Mouse (Mus musculus): Measurements from ENCODE around the gene Pp2d1. TPM values are rescaled to one million over a fixed set of nuclear protein-coding genes. Genes with fewer than 3 reads are reported as not detected.

The Pp2d1 gene
- total and polyA plus RNA-seq, 3 experiments = not detected

DNA sequence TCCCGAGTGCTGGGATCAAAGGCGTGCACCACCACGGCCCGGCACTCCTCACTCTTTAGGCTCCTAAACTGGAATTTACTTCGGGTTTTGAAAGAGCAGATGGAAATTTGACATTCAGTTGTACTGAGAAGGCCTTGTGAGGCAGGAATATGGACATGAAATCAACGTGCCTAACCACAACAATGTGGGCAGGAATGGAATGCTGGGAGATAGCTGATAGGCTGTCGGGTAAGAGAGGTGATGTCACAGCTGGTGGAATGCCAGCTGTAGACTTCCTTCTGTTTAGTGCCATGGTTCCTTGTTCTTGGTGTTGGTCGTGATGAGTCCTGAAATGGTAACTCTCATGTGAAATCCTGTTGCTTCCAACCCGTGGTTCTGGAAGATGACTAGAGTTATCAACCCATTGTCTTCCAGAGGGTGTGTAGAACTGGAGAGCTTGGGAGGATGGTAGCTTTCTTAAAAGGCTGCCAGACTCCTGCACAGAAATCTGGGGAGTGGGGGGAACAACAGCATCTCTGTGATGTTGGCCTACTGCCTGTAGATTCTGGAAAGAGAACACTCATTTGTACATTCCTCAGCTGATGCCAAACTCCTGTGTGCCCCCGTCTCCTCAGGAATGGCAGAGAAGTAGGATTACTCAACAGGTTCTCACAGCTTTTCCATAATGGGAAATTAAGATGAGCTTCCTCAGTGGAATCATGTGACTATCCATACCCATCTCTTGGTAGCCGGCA lies 44.8 kb upstream of the Pp2d1 start:
- no peak overlapping the region for H3K9ac ChIP-seq (ENCODE audit: insufficient read depth, low read depth)
- H3K36me3 ChIP-seq (replicated peaks in 1 of 2; ENCODE audit: control insufficient read depth in 1 of 2, insufficient read depth in 1 of 2, low read length in 1 of 2) = peaks cover 3% of the 10 kb centered on the region in 2 experiments
- DNase-seq (ENCODE audit: extremely low read depth) = no peak
- no peak overlapping the region for H3K4me2 ChIP-seq (ENCODE audit: insufficient read depth, low read depth, poor library complexity, severe bottlenecking)
- H3K27ac ChIP-seq (ENCODE audit: insufficient read depth, low read depth) = no peak overlapping the region
- H3K9me3 ChIP-seq (replicated peaks; ENCODE audit: low read length) = no peaks in the 10 kb centered on the region
- no peak overlapping the region for H3K4me3 ChIP-seq (replicated peaks in 1 of 3; ENCODE audit: low read depth in 2 of 3, low read length in 2 of 3, poor library complexity in 1 of 3)
- in situ Hi-C loops (cut with MboI; ENCODE audit: low pct_ligation_motif_present, low pct_unique_long_range_greater_than_20kb, low sequenced_read_pairs) (no loop called here), dilution Hi-C loops (cut with MboI; ENCODE audit: extremely low pct_ligation_motif_present, extremely low pct_unique_long_range_greater_than_20kb, low sequenced_read_pairs) (no loop called here)
- TF ChIP-seq ZKSCAN1 (IDR thresholded peaks at IDR 0.05; ENCODE audit: borderline replicate concordance, low read depth, low read length) = no peak
- no peak for TF ChIP-seq KAT2A (IDR thresholded peaks at IDR 0.05; ENCODE audit: insufficient replicate concordance, low read length)
- no peak for TF ChIP-seq IRF4 (IDR thresholded peaks at IDR 0.05; ENCODE audit: low read depth, low read length)
- no peak for TF ChIP-seq ETS1 (conservative IDR thresholded peaks at IDR 0.05; ENCODE audit: low read depth, low read length)
- no peak for TF ChIP-seq TBP (conservative IDR thresholded peaks at IDR 0.05; ENCODE audit: low read depth, low read length)
- no peak for TF ChIP-seq SMC3 (IDR thresholded peaks at IDR 0.05; ENCODE audit: low read depth, low read length)
- no peak for TF ChIP-seq MAX (IDR thresholded peaks at IDR 0.05; ENCODE audit: low read length)
- TF ChIP-seq HCFC1 (IDR thresholded peaks at IDR 0.05; ENCODE audit: low read depth, low read length) = no peak
- TF ChIP-seq ZC3H11A (IDR thresholded peaks at IDR 0.05; ENCODE audit: low read depth, low read length) = no peak
- TF ChIP-seq TCF12 (IDR thresholded peaks at IDR 0.05; ENCODE audit: low read depth, low read length) = no peak
- no peaks in the 10 kb centered on the region for H3K27me3 ChIP-seq (replicated peaks)
- H3K4me1 ChIP-seq (ENCODE audit: control insufficient read depth in 1 of 2, insufficient read depth in 2 of 2) = peaks cover 24 to 47% of the 10 kb centered on the region in 2 experiments
- peaks cover 16% of the 10 kb centered on the region for H3K79me2 ChIP-seq (replicated peaks; ENCODE audit: control insufficient read depth, extremely low read depth, insufficient read depth, poor library complexity, severe bottlenecking)

DNA sequence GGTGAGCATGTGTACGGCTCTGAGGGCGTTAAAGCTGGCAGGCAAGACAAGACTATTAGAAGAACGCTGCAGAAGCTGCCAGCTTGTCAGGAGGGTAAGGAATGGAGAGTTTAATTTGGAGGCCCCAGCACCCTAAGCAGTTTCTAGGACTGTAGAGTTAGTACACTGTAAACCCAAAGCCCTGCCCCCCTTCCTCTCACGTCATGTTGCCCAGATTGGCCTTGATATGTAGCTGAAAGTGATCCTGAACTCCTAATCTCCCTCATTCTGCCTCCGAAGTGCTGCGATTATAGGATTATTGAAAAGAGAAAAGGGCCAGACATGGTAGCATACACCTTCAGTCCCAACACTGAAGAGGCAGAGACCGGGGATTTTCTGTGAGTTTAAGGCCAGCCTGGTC lies 43.6 kb upstream of the Pp2d1 start:
- Histone ChIP-seq H3K27ac (ENCODE audit: insufficient read depth, low read depth) (no peak overlapping the region), H3K4me1 (ENCODE audit: control insufficient read depth in 1 of 2, insufficient read depth in 2 of 2) (peaks cover 24 to 51% of the 10 kb centered on the region in 2 experiments), H3K27me3 (replicated peaks) (no peaks in the 10 kb centered on the region), H3K36me3 (replicated peaks in 1 of 2; ENCODE audit: control insufficient read depth in 1 of 2, insufficient read depth in 1 of 2, low read length in 1 of 2) (peaks cover 3% of the 10 kb centered on the region in 2 experiments), H3K9me3 (replicated peaks; ENCODE audit: low read length) (no peaks in the 10 kb centered on the region), H3K79me2 (replicated peaks; ENCODE audit: control insufficient read depth, extremely low read depth, insufficient read depth, poor library complexity, severe bottlenecking) (peaks cover 16% of the 10 kb centered on the region; the same call in 1 of the 2 replicates), H3K4me3 (replicated peaks in 1 of 3; ENCODE audit: low read depth in 2 of 3, low read length in 2 of 3, poor library complexity in 1 of 3) (no peak overlapping the region), H3K4me2 (ENCODE audit: insufficient read depth, low read depth, poor library complexity, severe bottlenecking) (no peak overlapping the region), H3K9ac (ENCODE audit: insufficient read depth, low read depth) (no peak overlapping the region)
- no peak for DNase-seq (ENCODE audit: extremely low read depth)
- no peak for TF ChIP-seq MAZ (IDR thresholded peaks at IDR 0.05; ENCODE audit: low read depth, low read length)
- no peak for TF ChIP-seq ZC3H11A (IDR thresholded peaks at IDR 0.05; ENCODE audit: low read depth, low read length)
- TF ChIP-seq MEF2A (IDR thresholded peaks at IDR 0.05; ENCODE audit: borderline replicate concordance, low read depth, low read length) = no peak
- TF ChIP-seq TCF12 (IDR thresholded peaks at IDR 0.05; ENCODE audit: low read depth, low read length) = no peak
- no peak for TF ChIP-seq ZKSCAN1 (IDR thresholded peaks at IDR 0.05; ENCODE audit: borderline replicate concordance, low read depth, low read length)
- TF ChIP-seq CHD2 (IDR thresholded peaks at IDR 0.05; ENCODE audit: low read length) = no peak
- no peak for TF ChIP-seq POLR2A (IDR thresholded peaks at IDR 0.05; ENCODE audit: low read depth, low read length)
- TF ChIP-seq JUN (IDR thresholded peaks at IDR 0.05; ENCODE audit: insufficient read depth, low read depth, low read length) = no peak
- no peak for TF ChIP-seq ZNF384 (IDR thresholded peaks at IDR 0.05; ENCODE audit: low read depth, low read length)
- in situ Hi-C loops (cut with MboI; ENCODE audit: low pct_ligation_motif_present, low pct_unique_long_range_greater_than_20kb, low sequenced_read_pairs) = no loop called here
- dilution Hi-C loops (cut with MboI; ENCODE audit: extremely low pct_ligation_motif_present, extremely low pct_unique_long_range_greater_than_20kb, low sequenced_read_pairs) = no loop called here

All from CH12.LX (cell line).